Mouse (Mus musculus) liver, adult 2 months (tissue): ENCODE data around the gene Mlxip. TPM values are rescaled to one million over a fixed set of nuclear protein-coding genes. Genes with fewer than 3 reads are reported as not detected.

Experiments used
- DNase-seq: peaks from one replicate; pipeline ENCODE4 v3.0.0-alpha.2; 2011; ENCODE audit warnings: low read depth, low spot score; ENCODE audit errors: extremely low read depth
- H3K27ac ChIP-seq: fragments of 200-500 bp; replicated peaks from 2 replicates; pipeline ENCODE4 v1.5.1; 2012; ENCODE audit warnings: low read depth, mild to moderate bottlenecking, control low read depth, inconsistent platforms, low read length; ENCODE audit not compliant: insufficient read depth
- H3K27me3 ChIP-seq: fragments of 200-500 bp; 2 replicates; pipeline ENCODE4 v1.6.1; 2012; ENCODE audit warnings: mild to moderate bottlenecking, moderate library complexity, low read length, inconsistent platforms; ENCODE audit not compliant: control insufficient read depth, insufficient read depth
- H3K36me3 ChIP-seq: fragments of 200-500 bp; 2 replicates; pipeline ENCODE4 v1.6.1; 2012; ENCODE audit warnings: low read length, inconsistent platforms; ENCODE audit not compliant: control insufficient read depth, insufficient read depth
- H3K4me1 ChIP-seq: fragments of 200-500 bp; 2 replicates; pipeline ENCODE4 v1.6.1; 2011; ENCODE audit warnings: low read length; ENCODE audit not compliant: control insufficient read depth, insufficient read depth
- H3K4me3 ChIP-seq: fragments of 200-500 bp; 2 replicates; pipeline ENCODE4 v1.5.1; 2011; ENCODE audit warnings: low read depth, mild to moderate bottlenecking, control low read depth, low read length, moderate library complexity; ENCODE audit not compliant: insufficient read depth
- H3K79me2 ChIP-seq: fragments of 200-500 bp; 2 replicates; pipeline ENCODE4 v1.6.1; 2012; ENCODE audit warnings: inconsistent platforms, mild to moderate bottlenecking, low read length, moderate library complexity; ENCODE audit not compliant: control insufficient read depth, insufficient read depth
- H3K9ac ChIP-seq: fragments of 200-500 bp; 2 replicates; pipeline ENCODE4 v1.6.1; 2012; ENCODE audit warnings: low read depth, mild to moderate bottlenecking, control low read depth, inconsistent platforms, low read length
- CTCF ChIP-seq: fragments of 200-500 bp; IDR thresholded peaks from 2 replicates; pipeline ENCODE4 v1.5.1; 2011; ENCODE audit warnings: low read depth, low read length, control low read depth
- POLR2A ChIP-seq: fragments of 200-500 bp; IDR thresholded peaks from 2 replicates; pipeline ENCODE4 v1.6.1; 2011; ENCODE audit warnings: low read length, control low read depth; ENCODE audit not compliant: insufficient read depth; ENCODE audit errors: extremely low read depth
- WGBS: fragments of 180-500 bp; shearing (Covaris S2); methylation state at CpG from one replicate; pipeline ENCODE4 v1.1.7; 2018; 5-methylcytosine and 5-hydroxymethylcytosine counted together
- polyA plus RNA-seq: library from polyadenylated mRNA; depleted of rRNA; stranded (reverse); fragments of >200 nt; gene quantifications from 2 replicates; pipeline ENCODE4 v1.2.3, GENCODE M21; 2012
- total RNA-seq: library from RNA; depleted of rRNA; stranded (reverse); fragments of >200 nt; gene quantifications from 2 replicates; pipeline ENCODE4 v1.2.3, GENCODE M21; 2014

Mlxip gene
- total and polyA plus RNA-seq, 2 experiments, result 2.0 to 5.1 TPM

GRCm38 (mm10) chr5:123413866-123414363 lies 19.3 kb downstream of the Mlxip start:
- no peak overlapping the region for H3K9ac ChIP-seq
- H3K27me3 ChIP-seq, result no peaks in the 10 kb centered on the region
- 88% methylated on average over 2 of the region's 2 CpGs for WGBS
- DNase-seq, result no peak
- no peak overlapping the region for H3K27ac ChIP-seq
- H3K79me2 ChIP-seq, result peaks cover 16% of the 10 kb centered on the region; the same call in 1 of the 2 replicates
- H3K4me1 ChIP-seq, result peaks cover 7% of the 10 kb centered on the region; the same call in 1 of the 2 replicates
- no peak overlapping the region for H3K4me3 ChIP-seq
- peaks cover 5% of the 10 kb centered on the region; the same call in 1 of the 2 replicates for H3K36me3 ChIP-seq
- TF ChIP-seq CTCF, result no peak
- TF ChIP-seq POLR2A, result no peak

GRCm38 (mm10) chr5:123416149-123416548 lies 21.6 kb downstream of the Mlxip start:
- no peak overlapping the region for H3K4me3 ChIP-seq
- H3K27me3 ChIP-seq, result no peaks in the 10 kb centered on the region
- 78% methylated on average over 3 of the region's 3 CpGs for WGBS
- DNase-seq, result no peak
- 0 out of 2 replicates have a peak, but pooled peaks cover 1% of the 10 kb centered on the region for H3K36me3 ChIP-seq
- no peak overlapping the region for H3K27ac ChIP-seq
- peaks cover 7% of the 10 kb centered on the region; the same call in 1 of the 2 replicates for H3K4me1 ChIP-seq
- no peak for TF ChIP-seq CTCF
- TF ChIP-seq POLR2A, result no peak
- peaks cover 16% of the 10 kb centered on the region; the same call in 1 of the 2 replicates for H3K79me2 ChIP-seq
- H3K9ac ChIP-seq, result no peak overlapping the region

- Histone ChIP-seq H3K36me3 (no peaks in the 10 kb centered on the region), H3K4me1 (peaks cover 5% of the 10 kb centered on the region; the same call in 1 of the 2 replicates), H3K27me3 (no peaks in the 10 kb centered on the region), H3K79me2 (peaks cover 16% of the 10 kb centered on the region; the same call in 1 of the 2 replicates), H3K4me3 (no peak overlapping the region), H3K27ac (no peak overlapping the region), H3K9ac (no peak overlapping the region)
- 73% methylated on average over 8 of the region's 8 CpGs for WGBS
- TF ChIP-seq CTCF, result no peak
- TF ChIP-seq POLR2A, result no peak
- DNase-seq, result no peak
These were observed 22.2 kb downstream of the Mlxip start for GRCm38 (mm10) chr5:123416566-123417518.

GRCm38 (mm10) chr5:123423885-123424284 lies 29.3 kb downstream of the Mlxip start:
- H3K36me3 ChIP-seq, result no peaks in the 10 kb centered on the region
- TF ChIP-seq CTCF (no peak), POLR2A (no peak)
- DNase-seq, result no peak
- no peak overlapping the region for H3K9ac ChIP-seq
- peaks cover 3% of the 10 kb centered on the region; the same call in 1 of the 2 replicates for H3K79me2 ChIP-seq
- 84% methylated on average over 2 of the region's 2 CpGs for WGBS
- H3K27ac ChIP-seq, result no peak overlapping the region
- H3K27me3 ChIP-seq, result no peaks in the 10 kb centered on the region
- no peaks in the 10 kb centered on the region for H3K4me1 ChIP-seq
- H3K4me3 ChIP-seq, result no peak overlapping the region

- Histone ChIP-seq H3K9ac (no peak overlapping the region), H3K36me3 (no peaks in the 10 kb centered on the region), H3K4me3 (no peak overlapping the region), H3K27ac (no peak overlapping the region), H3K79me2 (peaks cover 4% of the 10 kb centered on the region; the same call in 1 of the 2 replicates), H3K4me1 (no peaks in the 10 kb centered on the region; the same call in none of the 2 replicates), H3K27me3 (no peaks in the 10 kb centered on the region)
- 91% methylated on average over 1 of the region's 1 CpGs for WGBS
- peak; percentile 28 for DNase-seq
- TF ChIP-seq CTCF (no peak), POLR2A (no peak)
These were observed 33.0 kb downstream of the Mlxip start for GRCm38 (mm10) chr5:123427556-123427955.
